Mouse (Mus musculus): Measurements from ENCODE around the gene Rapgefl1. TPM values are rescaled to one million over a fixed set of nuclear protein-coding genes. Genes with fewer than 3 reads are reported as not detected.
A peak's percentile ranks its signal among the peaks of the same experiment; 100 is the strongest.

Gene Rapgefl1
- polyA plus RNA-seq, 1 experiment from 2014 or later, result 1.1 TPM

GRCm38 (mm10) chr11:98790631-98791205 is 45.9 kb upstream of the Rapgefl1 start:
- DNase-seq (ENCODE audit: low spot score), result no peak
- no peak for ATAC-seq (replicated peaks; ENCODE audit: insufficient number of reproducible peaks, low FRiP score, low TSS enrichment, low read depth)
- no peak overlapping the region for H3K27ac ChIP-seq (replicated peaks; ENCODE audit: low read depth, low read length)
- no peak overlapping the region for H3K4me2 ChIP-seq (ENCODE audit: low read depth, low read length)
- no peaks in the 10 kb centered on the region for H3K36me3 ChIP-seq (replicated peaks; ENCODE audit: control insufficient read depth, insufficient read depth, low read depth, low read length)
- no peak overlapping the region for H3K4me3 ChIP-seq (ENCODE audit: low read depth, low read length)
- H3K9ac ChIP-seq (replicated peaks; ENCODE audit: low read length), result no peak overlapping the region
- H3K27me3 ChIP-seq (ENCODE audit: control insufficient read depth, insufficient read depth, low read length), result no peaks in the 10 kb centered on the region
- peaks cover 6% of the 10 kb centered on the region for H3K4me1 ChIP-seq (ENCODE audit: control insufficient read depth, insufficient read depth, low read length)
- 78% methylated on average over 5 of the region's 5 CpGs for WGBS
- no peaks in the 10 kb centered on the region for H3K9me3 ChIP-seq (replicated peaks; ENCODE audit: control insufficient read depth, low read length)

GRCm38 (mm10) chr11:98791448-98791847 is 45.1 kb upstream of the Rapgefl1 start:
- H3K4me2 ChIP-seq (ENCODE audit: low read depth, low read length), result no peak overlapping the region
- H3K4me3 ChIP-seq (ENCODE audit: low read depth, low read length), result no peak overlapping the region
- DNase-seq (ENCODE audit: low spot score) (no peak), ATAC-seq (replicated peaks; ENCODE audit: insufficient number of reproducible peaks, low FRiP score, low TSS enrichment, low read depth) (no peak)
- H3K36me3 ChIP-seq (replicated peaks; ENCODE audit: control insufficient read depth, insufficient read depth, low read depth, low read length), result no peaks in the 10 kb centered on the region
- no peaks in the 10 kb centered on the region for H3K9me3 ChIP-seq (replicated peaks; ENCODE audit: control insufficient read depth, low read length)
- no peak overlapping the region for H3K27ac ChIP-seq (replicated peaks; ENCODE audit: low read depth, low read length)
- H3K4me1 ChIP-seq (ENCODE audit: control insufficient read depth, insufficient read depth, low read length), result peaks cover 4% of the 10 kb centered on the region; the same call in 1 of the 2 replicates
- H3K27me3 ChIP-seq (ENCODE audit: control insufficient read depth, insufficient read depth, low read length), result no peaks in the 10 kb centered on the region
- H3K9ac ChIP-seq (replicated peaks; ENCODE audit: low read length), result no peak overlapping the region
- 69% methylated on average over 1 of the region's 1 CpGs for WGBS

GRCm38 (mm10) chr11:98792081-98792480 is 44.5 kb upstream of the Rapgefl1 start:
- Histone ChIP-seq H3K9me3 (replicated peaks; ENCODE audit: control insufficient read depth, low read length) (no peaks in the 10 kb centered on the region), H3K27ac (replicated peaks; ENCODE audit: low read depth, low read length) (no peak overlapping the region), H3K27me3 (ENCODE audit: control insufficient read depth, insufficient read depth, low read length) (no peaks in the 10 kb centered on the region), H3K4me1 (ENCODE audit: control insufficient read depth, insufficient read depth, low read length) (0 out of 2 replicates have a peak, but pooled peaks cover 2% of the 10 kb centered on the region), H3K4me3 (ENCODE audit: low read depth, low read length) (no peak overlapping the region), H3K4me2 (ENCODE audit: low read depth, low read length) (no peak overlapping the region), H3K9ac (replicated peaks; ENCODE audit: low read length) (no peak overlapping the region), H3K36me3 (replicated peaks; ENCODE audit: control insufficient read depth, insufficient read depth, low read depth, low read length) (no peaks in the 10 kb centered on the region)
- DNase-seq (ENCODE audit: low spot score) (no peak), ATAC-seq (replicated peaks; ENCODE audit: insufficient number of reproducible peaks, low FRiP score, low TSS enrichment, low read depth) (no peak)
- 15% methylated on average over 4 of the region's 4 CpGs for WGBS

DNA sequence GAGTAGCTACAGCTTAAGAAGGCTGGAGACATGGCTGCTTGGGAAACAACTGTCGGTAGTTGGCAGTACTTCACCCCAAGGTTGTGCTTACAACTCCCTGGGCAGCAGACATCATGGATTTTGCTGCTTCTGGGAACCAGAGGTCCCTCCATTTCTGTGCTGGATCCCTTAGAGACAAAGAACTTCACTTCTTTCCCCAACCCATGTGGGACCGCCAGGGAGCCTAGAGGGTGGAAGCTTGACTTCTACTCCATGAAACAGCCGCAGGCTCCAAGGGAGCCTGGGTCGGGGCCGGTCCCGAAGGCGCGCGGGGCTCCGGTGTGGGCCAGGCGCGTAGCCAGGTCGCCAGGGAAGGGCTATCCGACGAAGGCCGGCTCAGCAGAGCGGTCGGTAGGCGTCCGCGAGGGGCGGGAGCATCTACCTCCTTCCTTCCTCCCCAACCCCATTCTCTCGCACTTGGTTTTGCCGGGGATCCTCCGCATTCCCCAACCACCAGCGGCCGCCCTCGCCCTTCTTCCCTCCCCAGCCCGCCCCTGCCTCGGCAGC is 42.0 kb upstream of the Rapgefl1 start:
- under 1% methylated on average over 27 of the region's 30 CpGs for WGBS
- Histone ChIP-seq H3K27ac (replicated peaks; ENCODE audit: low read depth, low read length) (peak overlapping the region; percentile 100), H3K36me3 (replicated peaks; ENCODE audit: control insufficient read depth, insufficient read depth, low read depth, low read length) (peaks cover 3% of the 10 kb centered on the region), H3K27me3 (ENCODE audit: control insufficient read depth, insufficient read depth, low read length) (no peaks in the 10 kb centered on the region), H3K4me2 (ENCODE audit: low read depth, low read length) (peak overlapping the region; percentile 84), H3K9me3 (replicated peaks; ENCODE audit: control insufficient read depth, low read length) (no peaks in the 10 kb centered on the region), H3K9ac (replicated peaks; ENCODE audit: low read length) (peak overlapping the region; percentile 99), H3K4me3 (ENCODE audit: low read depth, low read length) (peak overlapping the region; percentile 97), H3K4me1 (ENCODE audit: control insufficient read depth, insufficient read depth, low read length) (0 out of 2 replicates have a peak, but pooled peaks cover 2% of the 10 kb centered on the region)
- DNase-seq (ENCODE audit: low spot score) (peak; percentile 73), ATAC-seq (replicated peaks; ENCODE audit: insufficient number of reproducible peaks, low FRiP score, low TSS enrichment, low read depth) (peak; percentile 70)

DNA sequence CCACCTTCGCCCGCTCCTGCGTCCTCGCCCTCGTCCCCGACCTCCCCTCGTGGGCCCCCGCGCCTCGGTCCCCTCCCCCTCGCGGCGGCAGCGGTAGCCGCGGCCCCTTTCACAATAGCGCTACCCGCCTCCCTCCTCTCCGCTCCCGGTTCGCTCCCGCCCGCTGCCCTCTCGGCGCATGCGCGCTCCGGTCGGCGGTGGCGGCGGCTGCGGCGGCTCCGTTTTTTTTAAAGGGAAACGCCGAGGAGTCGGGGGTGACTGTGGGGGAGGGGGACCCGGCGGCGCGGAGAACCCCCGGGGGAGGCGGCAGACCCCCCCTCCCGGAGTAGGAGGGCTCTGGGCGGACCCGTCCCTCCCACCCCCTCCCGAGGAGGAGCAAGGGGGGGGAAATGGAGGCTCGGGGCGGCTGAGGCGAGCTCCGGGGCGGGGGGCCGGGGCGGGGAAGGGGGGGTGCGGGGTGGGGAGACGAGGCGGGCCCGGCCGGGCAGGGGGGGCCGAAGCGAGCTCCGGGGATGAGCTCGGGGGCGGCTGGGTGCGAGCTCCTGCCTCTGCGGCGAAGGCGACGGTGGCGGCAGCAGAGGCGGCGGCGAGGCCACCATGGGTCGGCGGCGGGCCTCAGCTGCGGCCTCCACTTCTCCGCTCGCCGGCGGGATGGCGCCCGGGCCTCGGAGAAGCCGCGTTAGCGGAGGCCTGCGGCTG is 41.4 kb upstream of the Rapgefl1 start, which contains the start of gene Msl1:
TSS of gene Msl1 (plus strand) at position 502 of the 699 bp plus-strand sequence.
- Histone ChIP-seq H3K4me1 (ENCODE audit: control insufficient read depth, insufficient read depth, low read length) (0 out of 2 replicates have a peak, but pooled peaks cover 2% of the 10 kb centered on the region), H3K4me3 (ENCODE audit: low read depth, low read length) (peak within 1 kb of the TSS; percentile 97), H3K27me3 (ENCODE audit: control insufficient read depth, insufficient read depth, low read length) (no peaks in the 10 kb centered on the region), H3K4me2 (ENCODE audit: low read depth, low read length) (peak within 1 kb of the TSS; percentile 84), H3K27ac (replicated peaks; ENCODE audit: low read depth, low read length) (peak within 1 kb of the TSS; percentile 100), H3K9ac (replicated peaks; ENCODE audit: low read length) (peak within 1 kb of the TSS; percentile 99), H3K36me3 (replicated peaks; ENCODE audit: control insufficient read depth, insufficient read depth, low read depth, low read length) (peaks cover 4% of the 10 kb centered on the region), H3K9me3 (replicated peaks; ENCODE audit: control insufficient read depth, low read length) (no peaks in the 10 kb centered on the region)
- ATAC-seq (replicated peaks; ENCODE audit: insufficient number of reproducible peaks, low FRiP score, low TSS enrichment, low read depth) (peak; percentile 60), DNase-seq (ENCODE audit: low spot score) (peak; percentile 88)
- under 1% methylated on average over 70 of the region's 89 CpGs for WGBS

GRCm38 (mm10) chr11:98795714-98796514 is 40.7 kb upstream of the Rapgefl1 start:
- ATAC-seq (replicated peaks; ENCODE audit: insufficient number of reproducible peaks, low FRiP score, low TSS enrichment, low read depth) (peak; percentile 45), DNase-seq (ENCODE audit: low spot score) (peak; percentile 66)
- under 1% methylated on average over 65 of the region's 74 CpGs for WGBS
- H3K9me3 ChIP-seq (replicated peaks; ENCODE audit: control insufficient read depth, low read length), result no peaks in the 10 kb centered on the region
- peak overlapping the region; percentile 97 for H3K4me3 ChIP-seq (ENCODE audit: low read depth, low read length)
- H3K4me2 ChIP-seq (ENCODE audit: low read depth, low read length), result peak overlapping the region; percentile 84
- H3K27me3 ChIP-seq (ENCODE audit: control insufficient read depth, insufficient read depth, low read length), result no peaks in the 10 kb centered on the region
- peak overlapping the region; percentile 99 for H3K9ac ChIP-seq (replicated peaks; ENCODE audit: low read length)
- H3K36me3 ChIP-seq (replicated peaks; ENCODE audit: control insufficient read depth, insufficient read depth, low read depth, low read length), result peaks cover 4% of the 10 kb centered on the region
- H3K4me1 ChIP-seq (ENCODE audit: control insufficient read depth, insufficient read depth, low read length), result 0 out of 2 replicates have a peak, but pooled peaks cover 2% of the 10 kb centered on the region
- H3K27ac ChIP-seq (replicated peaks; ENCODE audit: low read depth, low read length), result peak overlapping the region; percentile 100

- H3K9ac ChIP-seq (replicated peaks; ENCODE audit: low read length), result peak overlapping the region; percentile 99
- H3K36me3 ChIP-seq (replicated peaks; ENCODE audit: control insufficient read depth, insufficient read depth, low read depth, low read length), result peaks cover 4% of the 10 kb centered on the region
- no peaks in the 10 kb centered on the region for H3K9me3 ChIP-seq (replicated peaks; ENCODE audit: control insufficient read depth, low read length)
- DNase-seq (ENCODE audit: low spot score) (peak; percentile 84), ATAC-seq (replicated peaks; ENCODE audit: insufficient number of reproducible peaks, low FRiP score, low TSS enrichment, low read depth) (no peak)
- WGBS, result 4% methylated on average over 23 of the region's 23 CpGs
- H3K27ac ChIP-seq (replicated peaks; ENCODE audit: low read depth, low read length), result peak overlapping the region; percentile 100
- no peaks in the 10 kb centered on the region for H3K27me3 ChIP-seq (ENCODE audit: control insufficient read depth, insufficient read depth, low read length)
- H3K4me1 ChIP-seq (ENCODE audit: control insufficient read depth, insufficient read depth, low read length), result 0 out of 2 replicates have a peak, but pooled peaks cover 2% of the 10 kb centered on the region
- peak overlapping the region; percentile 84 for H3K4me2 ChIP-seq (ENCODE audit: low read depth, low read length)
- H3K4me3 ChIP-seq (ENCODE audit: low read depth, low read length), result peak overlapping the region; percentile 97
Observed at GRCm38 (mm10) chr11:98796515-98797216, 39.9 kb upstream of the Rapgefl1 start.
